Mouse (Mus musculus): ENCODE measurements at regions not wholly inside any gene's neighbourhood (a gene's known extent, or its start where the extent isn't known, plus 50 kb on each side); places are given as distances from the start of the nearest gene placed in this dataset.

DNA sequence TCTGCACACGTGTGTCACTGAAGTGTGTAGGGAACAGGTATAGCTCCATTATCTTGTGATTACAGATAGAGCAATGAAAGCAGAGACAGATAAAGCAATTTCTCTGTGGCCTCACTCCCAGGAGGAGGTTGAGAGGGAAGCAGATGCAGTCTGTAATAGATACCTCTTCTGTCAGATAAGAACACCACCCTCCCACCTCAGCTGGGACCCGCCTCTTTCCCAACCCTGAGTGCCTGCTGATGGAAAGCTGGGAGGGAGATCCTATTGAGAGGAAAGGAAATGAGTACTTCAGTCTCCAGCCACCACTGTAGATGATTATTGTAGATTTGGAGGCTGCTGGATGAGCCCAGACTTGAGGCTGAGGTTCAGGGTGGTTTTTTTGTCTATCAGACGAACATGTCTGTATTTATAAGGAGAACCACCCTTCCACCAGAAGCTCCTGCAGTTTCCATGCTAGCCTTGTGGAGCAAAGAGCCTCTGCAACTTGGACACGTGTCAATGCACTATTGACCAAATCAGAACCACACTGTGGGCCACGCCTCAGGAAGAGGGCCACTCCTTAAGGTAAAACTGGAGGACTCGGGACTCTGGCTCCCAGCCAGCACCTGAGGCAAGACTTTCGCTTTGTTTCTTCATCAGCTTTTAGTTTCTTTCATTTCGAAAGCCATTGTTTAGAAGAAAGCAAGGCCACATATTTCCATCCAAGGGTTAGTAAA, 55.3 kb upstream of the Plekha5 start:
- no peak for DNase-seq (ENCODE audit: low read depth, low spot score)

DNA sequence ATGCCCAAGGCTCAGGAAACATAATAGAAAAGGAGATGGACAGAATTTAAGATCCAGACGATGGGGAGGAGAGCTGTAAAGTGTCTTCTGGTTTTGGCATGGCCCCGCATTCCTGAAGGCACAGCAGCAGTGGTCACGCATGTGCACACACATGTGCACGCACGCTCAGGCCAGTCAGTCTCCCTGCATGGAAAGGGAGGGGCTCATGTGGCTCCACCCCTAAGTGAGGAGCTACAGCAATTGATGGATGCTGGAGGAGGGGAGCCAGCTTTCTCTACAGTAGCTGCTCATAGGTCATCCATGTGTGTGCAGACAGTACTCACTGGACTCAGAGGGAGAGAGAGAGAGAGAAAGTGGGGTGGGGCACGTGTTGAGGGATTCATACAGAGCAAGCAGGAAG, 56.6 kb upstream of the Plekha5 start:
- DNase-seq (ENCODE audit: low read depth, low spot score), result no peak

DNA sequence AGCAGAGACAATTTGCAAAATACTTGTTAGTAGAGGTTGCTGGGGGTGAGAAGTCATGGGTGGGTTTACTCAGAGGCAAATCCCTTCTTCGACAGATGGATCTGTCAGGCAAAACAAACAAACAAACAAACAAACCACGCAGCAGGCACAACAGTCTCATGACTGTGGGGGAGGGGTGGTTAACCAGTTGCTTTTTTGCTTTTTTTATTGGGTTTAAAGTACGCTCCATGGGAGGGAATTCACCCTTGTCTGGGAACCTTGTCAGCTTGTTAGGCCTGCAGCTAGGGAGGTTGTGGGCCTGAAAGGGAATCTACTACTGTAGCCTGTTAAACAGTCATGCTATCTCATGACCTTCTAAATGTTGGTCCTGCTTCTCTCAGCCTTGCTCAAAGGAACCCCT, 57.1 kb upstream of the Plekha5 start:
- DNase-seq (ENCODE audit: low read depth, low spot score), result no peak

DNA sequence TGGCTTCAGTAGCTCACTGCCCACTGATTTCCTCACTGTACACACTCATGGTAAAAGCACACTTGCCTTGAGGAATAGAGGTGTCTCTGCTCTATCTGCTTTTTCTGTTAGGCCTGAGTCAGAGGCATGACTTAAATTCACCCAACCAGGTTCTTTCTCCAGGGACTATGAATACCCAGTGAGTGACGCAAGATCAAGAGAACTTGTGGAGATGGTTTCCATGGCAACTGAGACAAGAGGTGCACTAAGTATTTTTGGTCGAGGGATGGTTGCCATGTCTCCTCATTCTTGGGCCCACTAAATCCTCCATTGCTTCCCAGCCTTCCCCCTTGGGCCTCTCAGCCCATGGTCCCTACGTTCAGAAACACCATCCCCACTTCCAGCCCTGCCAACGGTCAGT, 62.9 kb upstream of the Plekha5 start:
- no peak for DNase-seq (ENCODE audit: low read depth, low spot score)

DNA sequence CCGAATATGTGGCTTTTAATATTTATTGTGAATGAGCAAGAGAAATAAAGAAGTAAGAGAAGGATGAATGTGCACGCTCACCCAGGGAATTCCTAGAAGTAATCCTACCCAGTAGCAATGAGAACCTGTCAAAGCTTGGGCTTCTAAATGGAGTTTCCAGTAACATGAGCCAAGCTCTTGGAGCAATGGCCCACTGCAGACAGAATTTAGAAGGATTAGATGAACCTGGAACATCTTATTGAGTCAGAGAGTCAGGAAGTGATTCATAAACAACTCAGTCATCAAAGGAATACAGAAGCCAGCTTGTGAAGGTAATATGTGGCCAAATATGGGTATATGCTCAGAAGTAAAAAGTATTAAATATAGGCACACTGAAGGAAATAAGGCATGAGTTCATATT, 66.0 kb upstream of the Plekha5 start:
- no peak for DNase-seq (ENCODE audit: low read depth, low spot score)

GRCm38 (mm10) chr6:140357300-140357699, 66.6 kb upstream of the Plekha5 start:
- no peak for DNase-seq (ENCODE audit: low read depth, low spot score)

- no peak for DNase-seq (ENCODE audit: low read depth, low spot score)
These were observed 69.8 kb upstream of the Plekha5 start for GRCm38 (mm10) chr6:140354082-140354481.

- no peak for DNase-seq (ENCODE audit: low read depth, low spot score)
These were observed 70.2 kb upstream of the Plekha5 start for GRCm38 (mm10) chr6:140353610-140354009.

DNA sequence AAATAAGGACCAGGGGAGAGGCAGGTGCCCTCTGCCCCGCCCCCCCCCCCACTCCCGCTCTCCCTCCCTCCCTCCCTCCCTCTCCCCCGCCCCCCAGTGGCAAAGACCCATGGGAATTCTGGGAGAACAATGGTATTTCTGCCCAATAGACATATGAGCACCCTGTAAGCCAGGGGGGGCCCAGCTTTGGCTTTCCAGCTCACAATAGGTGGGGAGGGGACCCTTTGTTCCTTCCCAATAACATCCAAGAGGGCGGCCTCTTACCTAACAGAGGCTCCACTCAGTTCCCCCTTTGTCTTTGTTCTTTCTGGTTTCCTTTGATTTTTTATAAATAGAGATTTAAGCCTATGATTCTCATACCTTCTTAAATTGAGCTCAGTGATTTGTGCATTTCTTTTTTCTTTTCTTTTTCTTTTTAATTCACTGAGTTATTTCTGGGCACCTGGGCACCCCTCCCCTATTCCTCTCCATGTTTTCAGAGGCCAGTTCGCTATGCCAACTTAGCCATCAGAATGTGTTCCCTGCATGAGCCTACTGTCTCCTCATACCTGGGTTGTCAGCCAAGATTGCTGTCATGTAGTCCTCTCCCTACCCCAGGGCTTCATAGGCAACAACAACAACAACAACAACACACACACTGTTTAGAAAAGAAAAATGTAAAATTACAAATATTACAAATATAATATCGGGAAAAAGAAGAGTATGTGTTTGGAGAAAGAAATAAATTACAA, 72.3 kb upstream of the Plekha5 start:
- DNase-seq (ENCODE audit: low read depth, low spot score), result no peak

GRCm38 (mm10) chr6:140348578-140348977, 75.3 kb upstream of the Plekha5 start:
- no peak for DNase-seq (ENCODE audit: low read depth, low spot score)

DNA sequence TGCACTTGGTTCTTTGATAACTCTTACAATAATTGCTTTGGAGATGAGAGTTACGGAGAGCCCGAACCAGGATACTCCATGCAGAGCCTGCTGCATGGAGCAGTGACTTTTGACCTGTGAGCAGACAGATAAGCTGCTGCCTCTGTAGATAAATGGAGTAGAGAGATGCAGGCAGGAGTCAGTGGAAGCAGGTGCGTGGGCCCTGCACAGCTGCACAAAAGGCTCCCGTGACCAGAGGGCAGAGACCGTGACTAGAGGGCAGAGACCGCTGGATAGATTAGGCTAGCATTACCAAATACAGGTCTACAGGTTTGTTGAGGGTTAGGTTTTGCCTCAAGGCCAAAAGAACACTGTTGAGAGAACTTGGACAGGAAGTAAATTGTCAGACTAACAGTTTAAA, 76.9 kb upstream of the Plekha5 start:
- DNase-seq (ENCODE audit: low read depth, low spot score), result no peak

- DNase-seq (ENCODE audit: low read depth, low spot score), result no peak
These were observed 80.2 kb upstream of the Plekha5 start for GRCm38 (mm10) chr6:140343638-140344037.

GRCm38 (mm10) chr6:140342881-140343280, 81.0 kb upstream of the Plekha5 start:
- no peak for DNase-seq (ENCODE audit: low read depth, low spot score)

DNA sequence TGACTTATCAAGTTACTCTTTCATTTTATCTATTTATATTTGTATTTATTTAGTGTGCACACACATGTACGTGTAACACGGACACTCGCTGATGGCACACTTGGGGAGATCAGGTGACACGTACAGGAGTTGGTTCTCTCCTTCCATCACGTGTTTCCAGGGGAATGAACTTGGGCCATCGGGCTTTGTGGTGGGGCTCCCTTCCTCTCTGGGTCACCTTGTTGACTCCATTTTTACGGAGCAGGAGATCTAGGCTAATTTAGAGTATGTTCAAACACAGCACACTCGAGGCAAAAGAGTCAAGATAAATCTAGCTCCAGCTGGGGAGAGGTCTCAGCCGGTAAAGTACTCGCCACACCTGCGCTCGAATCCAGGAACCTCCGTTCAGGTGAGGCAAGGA, 84.1 kb upstream of the Plekha5 start:
- no peak for DNase-seq (ENCODE audit: low read depth, low spot score)

GRCm38 (mm10) chr6:140337897-140338749, 85.7 kb upstream of the Plekha5 start:
- DNase-seq (ENCODE audit: low read depth, low spot score), result no peak

- DNase-seq (ENCODE audit: low read depth, low spot score), result no peak
These were observed 86.8 kb upstream of the Plekha5 start for GRCm38 (mm10) chr6:140337083-140337491.

DNA sequence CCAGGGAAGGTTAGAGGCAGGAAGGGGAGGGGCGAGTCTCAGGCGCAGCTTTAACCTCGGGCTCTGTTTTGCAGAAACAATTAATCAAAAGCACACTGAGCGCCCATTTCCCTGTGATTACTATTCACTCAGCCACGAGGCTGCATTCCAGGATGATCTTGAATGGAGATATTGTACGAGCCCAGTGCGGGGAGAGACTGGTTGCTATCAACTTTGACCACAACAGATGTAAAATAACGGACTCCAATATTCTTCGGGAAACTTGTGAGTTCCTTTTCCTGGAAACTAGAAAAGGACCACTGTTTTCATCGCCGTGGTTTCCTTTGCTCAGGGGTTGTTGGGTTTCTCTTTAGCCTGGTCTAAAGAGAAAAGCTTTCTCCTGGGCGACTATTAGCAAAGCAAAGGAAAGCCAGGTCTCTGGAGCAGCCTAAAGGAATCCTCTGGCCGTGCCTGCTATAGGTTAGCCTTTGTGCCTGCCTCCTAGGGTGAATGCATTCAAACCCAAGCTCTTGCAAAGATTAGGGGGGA, 87.4 kb upstream of the Plekha5 start:
- DNase-seq (ENCODE audit: low read depth, low spot score), result no peak

DNA sequence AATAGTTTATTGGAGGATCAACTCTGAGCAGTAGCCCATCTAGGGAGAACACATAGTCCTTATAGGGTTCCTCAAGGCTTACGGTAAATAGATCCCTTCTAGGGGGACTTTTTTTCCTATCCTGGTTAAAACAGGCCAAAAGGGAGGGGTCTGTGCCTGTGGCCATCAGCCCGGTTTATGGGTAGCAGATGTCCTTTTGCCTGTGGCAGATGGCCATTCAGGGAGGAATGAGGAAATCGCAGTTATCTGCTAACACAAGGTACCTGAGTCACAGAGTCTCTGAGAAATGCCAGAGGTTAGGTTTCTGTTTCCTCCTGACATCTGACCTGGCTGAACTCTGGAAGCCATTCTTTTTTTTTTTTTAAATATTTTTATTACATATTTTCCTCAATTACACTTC, 90.5 kb upstream of the Plekha5 start:
- no peak for DNase-seq (ENCODE audit: low read depth, low spot score)

- DNase-seq (ENCODE audit: low read depth, low spot score), result no peak
These were observed 115.2 kb upstream of the Plekha5 start for GRCm38 (mm10) chr6:140308641-140309040.

DNA sequence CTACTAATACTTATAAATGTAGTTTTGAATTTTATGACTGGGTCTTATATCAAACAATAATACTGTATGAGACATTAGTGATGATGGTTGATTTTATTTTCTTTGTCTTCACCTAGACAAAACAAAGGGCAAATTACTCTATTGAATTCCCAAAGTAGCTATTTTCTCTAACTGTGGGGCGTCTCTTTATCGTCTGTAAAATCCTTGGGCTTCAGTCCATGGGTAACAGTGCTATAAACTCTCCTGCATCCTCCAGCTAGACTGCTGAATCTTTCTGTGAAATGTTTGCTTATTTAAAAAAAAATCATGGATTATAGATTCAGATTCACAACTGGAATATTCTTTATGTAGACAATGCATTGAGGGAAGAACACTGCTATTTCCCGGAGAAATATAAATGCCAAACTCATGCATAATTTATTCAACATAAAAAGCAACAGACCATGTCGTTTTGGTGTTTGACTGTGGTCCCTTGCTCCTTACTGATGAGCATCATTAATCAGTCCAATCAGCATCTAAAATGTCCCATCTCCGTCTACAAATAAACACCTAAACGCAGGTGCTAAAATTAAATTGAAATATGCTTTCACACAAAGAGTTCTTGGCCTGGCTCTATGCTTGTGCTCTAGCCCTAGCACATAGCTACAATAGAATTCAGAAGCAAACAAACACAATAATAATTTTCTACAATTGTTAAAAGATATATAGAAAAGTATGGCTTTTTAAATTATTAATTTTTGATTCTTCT, 116.9 kb upstream of the Plekha5 start:
- no peak for DNase-seq (ENCODE audit: low read depth, low spot score)

- no peak for DNase-seq (ENCODE audit: low read depth, low spot score)
These were observed 119.7 kb upstream of the Plekha5 start for GRCm38 (mm10) chr6:140304105-140304504.
